Mouse (Mus musculus) MEL (cell line): ENCODE results near the gene Sowaha. TPM values are rescaled to one million over a fixed set of nuclear protein-coding genes. Genes with fewer than 3 reads are reported as not detected.

Experiments used
- DNase-seq: peaks from one replicate; pipeline ENCODE4 v3.0.0; 2011; ENCODE audit warnings: low read depth, low spot score
- H3K27ac ChIP-seq: 2 replicates; pipeline ENCODE4 v1.5.1; 2012; ENCODE audit warnings: low read depth, mild to moderate bottlenecking, control low read depth, low read length, moderate library complexity; ENCODE audit not compliant: control insufficient read depth
- H3K27me3 ChIP-seq, 2 experiments: fragments of 150-350 bp in 1 of 2; sonication (generic) in 1 of 2; 2 replicates each; pipeline ENCODE4 v1.6.1; 2012; ENCODE audit warnings: low read length in 2 of 2, mild to moderate bottlenecking in 2 of 2, improper control_type of control experiment in 1 of 2, moderate library complexity in 1 of 2; ENCODE audit not compliant: insufficient read depth in 2 of 2, control insufficient read depth in 1 of 2
- H3K36me3 ChIP-seq, 2 experiments: 2 replicates each; pipeline ENCODE4 v1.6.1; 2012 to 2014; ENCODE audit warnings: low read length in 2 of 2, improper control_type of control experiment in 1 of 2, inconsistent platforms in 1 of 2, mild to moderate bottlenecking in 1 of 2; ENCODE audit not compliant: insufficient read depth in 2 of 2, control insufficient read depth in 1 of 2
- H3K4me1 ChIP-seq, 2 experiments: fragments of 150-350 bp in 1 of 2; sonication (generic) in 1 of 2; 2 replicates each; pipeline ENCODE4 v1.6.1; 2012; ENCODE audit warnings: low read length in 2 of 2, improper control_type of control experiment in 1 of 2, mild to moderate bottlenecking in 1 of 2; ENCODE audit not compliant: insufficient read depth in 2 of 2, control insufficient read depth in 1 of 2
- H3K4me3 ChIP-seq, 2 experiments: fragments of 150-350 bp in 1 of 2; sonication (generic) in 1 of 2; 2 replicates each; pipeline ENCODE4 v1.5.1; 2012; ENCODE audit warnings: low read depth in 2 of 2, low read length in 2 of 2, mild to moderate bottlenecking in 2 of 2, moderate library complexity in 2 of 2, control low read depth in 1 of 2, improper control_type of control experiment in 1 of 2; ENCODE audit not compliant: control insufficient read depth in 1 of 2, insufficient read depth in 1 of 2
- H3K79me2 ChIP-seq: 2 replicates; pipeline ENCODE4 v1.6.1; 2012; ENCODE audit warnings: mild to moderate bottlenecking, low read length, moderate library complexity; ENCODE audit not compliant: control insufficient read depth, poor library complexity, insufficient read depth
- H3K9ac ChIP-seq: 2 replicates; pipeline ENCODE4 v1.6.1; 2012; ENCODE audit warnings: low read depth, mild to moderate bottlenecking, control low read depth, low read length, moderate library complexity; ENCODE audit not compliant: control insufficient read depth, poor library complexity, severe bottlenecking
- H3K9me3 ChIP-seq: fragments of 150-350 bp; sonication (generic); replicated peaks from 2 replicates; pipeline ENCODE4 v1.6.1; 2012; ENCODE audit warnings: mild to moderate bottlenecking, low read length, improper control_type of control experiment, moderate library complexity; ENCODE audit not compliant: insufficient read depth
- BHLHE40 ChIP-seq: IDR thresholded peaks from 2 replicates; pipeline ENCODE4 v1.6.1; 2012; ENCODE audit warnings: low read depth, mild to moderate bottlenecking, inconsistent platforms, low read length, improper control_type of control experiment, borderline replicate concordance
- CHD2 ChIP-seq: IDR thresholded peaks from 2 replicates; pipeline ENCODE4 v1.6.1; 2011; ENCODE audit warnings: low read length, improper control_type of control experiment
- CTCF ChIP-seq, 3 experiments: IDR thresholded peaks in 2 of 3; conservative IDR thresholded peaks in 1 of 3; 2 replicates each; pipeline ENCODE4 v1.5.1; 2011 to 2012; ENCODE audit warnings: low read length in 3 of 3, low read depth in 2 of 3, mild to moderate bottlenecking in 2 of 3, improper control_type of control experiment in 1 of 3, inconsistent platforms in 1 of 3, mixed read lengths in 1 of 3, moderate library complexity in 1 of 3; ENCODE audit not compliant: control insufficient read depth in 1 of 3, insufficient read depth in 1 of 3, poor library complexity in 1 of 3, severe bottlenecking in 1 of 3
- ETS1 ChIP-seq: IDR thresholded peaks from 2 replicates; pipeline ENCODE4 v1.6.1; 2012; ENCODE audit warnings: low read depth, mild to moderate bottlenecking, inconsistent platforms, low read length, improper control_type of control experiment, moderate library complexity
- GATA1 ChIP-seq: IDR thresholded peaks from 2 replicates; pipeline ENCODE4 v1.6.1; 2011; ENCODE audit warnings: low read depth, low read length, improper control_type of control experiment
- HCFC1 ChIP-seq: IDR thresholded peaks from 2 replicates; pipeline ENCODE4 v1.6.1; 2012; ENCODE audit warnings: low read depth, mild to moderate bottlenecking, inconsistent platforms, low read length, improper control_type of control experiment, moderate library complexity
- JUND ChIP-seq: IDR thresholded peaks from 2 replicates; pipeline ENCODE4 v1.6.1; 2011; ENCODE audit warnings: low read depth, mild to moderate bottlenecking, improper control_type of control experiment, low read length
- MAFK ChIP-seq: IDR thresholded peaks from 2 replicates; pipeline ENCODE4 v1.6.1; 2011; ENCODE audit warnings: low read depth, mild to moderate bottlenecking, low read length, improper control_type of control experiment, borderline replicate concordance
- MAX ChIP-seq: IDR thresholded peaks from 2 replicates; pipeline ENCODE4 v1.6.1; 2011; ENCODE audit warnings: low read length, improper control_type of control experiment
- MAZ ChIP-seq: IDR thresholded peaks from 2 replicates; pipeline ENCODE4 v1.6.1; 2012; ENCODE audit warnings: low read depth, mild to moderate bottlenecking, inconsistent platforms, low read length, improper control_type of control experiment
- MXI1 ChIP-seq: IDR thresholded peaks from 2 replicates; pipeline ENCODE4 v1.6.1; 2011; ENCODE audit warnings: mild to moderate bottlenecking, low read depth, low read length, improper control_type of control experiment
- NRF1 ChIP-seq: IDR thresholded peaks from 2 replicates; pipeline ENCODE4 v1.6.1; 2014; ENCODE audit warnings: low read depth, mild to moderate bottlenecking, inconsistent platforms, low read length, improper control_type of control experiment, moderate library complexity; ENCODE audit not compliant: poor library complexity, insufficient read depth, severe bottlenecking
- POLR2AphosphoS2 ChIP-seq: IDR thresholded peaks from 2 replicates; pipeline ENCODE4 v1.6.1; 2011; ENCODE audit warnings: low read length, improper control_type of control experiment
- SIN3A ChIP-seq: IDR thresholded peaks from 2 replicates; pipeline ENCODE4 v1.6.1; 2012; ENCODE audit warnings: low read length, improper control_type of control experiment, inconsistent platforms
- TBP ChIP-seq: IDR thresholded peaks from 2 replicates; pipeline ENCODE4 v1.8.0; 2011; ENCODE audit warnings: low read depth, low read length, improper control_type of control experiment
- UBTF ChIP-seq: IDR thresholded peaks from 2 replicates; pipeline ENCODE4 v1.6.1; 2012; ENCODE audit warnings: low read depth, mild to moderate bottlenecking, inconsistent platforms, low read length, improper control_type of control experiment, moderate library complexity, borderline replicate concordance; ENCODE audit not compliant: insufficient read depth
- ZC3H11A ChIP-seq: IDR thresholded peaks from 2 replicates; pipeline ENCODE4 v1.6.1; 2012; ENCODE audit warnings: low read depth, mild to moderate bottlenecking, inconsistent platforms, low read length, improper control_type of control experiment
- ZMIZ1 ChIP-seq: IDR thresholded peaks from 2 replicates; pipeline ENCODE4 v1.6.1; 2012; ENCODE audit warnings: low read depth, mild to moderate bottlenecking, inconsistent platforms, low read length, improper control_type of control experiment, moderate library complexity
- ZNF384 ChIP-seq: IDR thresholded peaks from 2 replicates; pipeline ENCODE4 v1.6.1; 2012; ENCODE audit warnings: low read depth, mild to moderate bottlenecking, inconsistent platforms, low read length, improper control_type of control experiment
- polyA plus RNA-seq, 2 experiments: library from polyadenylated mRNA; stranded (reverse) in 1 of 2; unstranded in 1 of 2; fragments of >175 nt in 1 of 2; fragments of >200 nt in 1 of 2; gene quantifications; 2 replicates each; pipeline versions ENCODE4 v1.2.1 to v1.2.4; 2012; ENCODE audit warnings: low replicate concordance in 2 of 2, low read depth in 1 of 2; ENCODE audit not compliant: insufficient read length in 2 of 2, insufficient read depth in 1 of 2, missing spikeins in 1 of 2
- total RNA-seq: library from RNA; depleted of rRNA; stranded (reverse); fragments of 300-350 nt; gene quantifications from 2 replicates; pipeline ENCODE4 v1.2.3, GENCODE M21; 2012

Gene Sowaha
- total and polyA plus RNA-seq, 3 experiments = not detected

DNA sequence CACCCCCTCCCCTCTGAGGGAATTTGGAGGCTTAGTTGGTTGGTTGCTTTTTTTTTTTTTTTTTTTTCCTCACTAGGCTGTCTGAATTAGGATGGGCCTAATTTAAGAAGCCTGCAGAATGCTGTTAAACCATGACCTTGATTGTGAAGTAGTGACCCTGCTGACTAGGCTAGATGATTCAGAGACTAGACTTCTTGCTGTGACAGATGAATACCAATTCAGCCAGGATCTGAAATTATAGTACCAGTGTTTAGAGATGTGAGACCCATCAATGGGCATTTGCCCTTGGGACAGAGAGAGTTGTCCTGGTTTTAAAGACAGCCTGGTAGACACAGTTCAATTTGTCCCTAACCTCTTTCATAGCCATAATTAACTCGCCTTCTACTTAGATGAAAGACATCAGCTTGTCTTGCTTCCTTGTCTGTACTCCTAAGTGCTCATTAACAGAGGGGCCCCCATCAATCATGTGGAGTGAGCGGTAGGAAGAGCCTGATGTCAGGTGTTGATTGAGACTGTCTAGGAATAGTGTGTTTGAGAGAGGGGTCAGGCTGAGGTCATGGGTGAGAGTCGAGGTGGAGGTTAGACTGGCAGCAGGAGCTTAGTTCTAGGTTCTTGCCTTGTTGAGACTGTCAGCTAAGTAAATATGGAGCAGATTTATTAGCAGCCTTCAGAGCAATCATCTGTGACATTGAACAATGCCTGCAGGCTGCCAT is 13.3 kb upstream of the Sowaha start:
- no peak for DNase-seq
- H3K36me3 ChIP-seq = no peaks in the 10 kb centered on the region; a peak in 1 of 4 replicates
- no peak overlapping the region for H3K27ac ChIP-seq
- no peak overlapping the region for H3K4me3 ChIP-seq
- TF ChIP-seq TBP (no peak), POLR2AphosphoS2 (no peak), SIN3A (no peak), BHLHE40 (no peak), UBTF (no peak), CHD2 (no peak), ZNF384 (no peak)
- H3K9ac ChIP-seq = no peak overlapping the region
- 0 out of 4 replicates have a peak, but pooled peaks cover 0 to 2% of the 10 kb centered on the region in 2 experiments for H3K4me1 ChIP-seq
- H3K9me3 ChIP-seq = no peaks in the 10 kb centered on the region
- no peaks in the 10 kb centered on the region for H3K27me3 ChIP-seq
- no peaks in the 10 kb centered on the region for H3K79me2 ChIP-seq

DNA sequence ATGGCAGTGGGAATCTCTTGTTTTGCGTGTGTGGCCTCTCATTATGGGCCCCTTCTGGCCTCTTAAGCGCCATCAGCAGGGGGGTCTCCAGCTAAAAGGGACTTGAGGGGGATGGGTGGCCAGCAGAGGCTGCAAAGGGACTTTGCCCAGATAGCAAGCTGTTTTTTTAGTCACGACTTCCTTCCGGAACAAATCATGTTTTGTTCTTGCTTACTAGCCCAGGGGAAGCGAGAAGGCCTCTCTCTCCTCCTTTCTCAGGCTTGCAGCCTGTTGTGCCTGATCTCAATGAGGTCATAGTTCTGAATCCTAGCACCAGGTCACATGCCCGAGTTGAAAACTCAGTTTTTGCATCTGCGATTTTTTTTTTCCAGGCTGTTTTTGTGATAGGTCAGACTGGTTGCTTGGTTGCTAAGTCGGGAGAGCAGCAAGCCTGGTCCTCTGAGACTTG is 11.9 kb upstream of the Sowaha start:
- Histone ChIP-seq H3K9me3 (no peaks in the 10 kb centered on the region), H3K9ac (no peak overlapping the region), H3K4me1 (no peaks in the 10 kb centered on the region), H3K36me3 (no peaks in the 10 kb centered on the region; a peak in 1 of 4 replicates), H3K4me3 (no peak overlapping the region), H3K27ac (no peak overlapping the region), H3K79me2 (no peaks in the 10 kb centered on the region), H3K27me3 (no peaks in the 10 kb centered on the region)
- TF ChIP-seq ZC3H11A = no peak
- no peak for TF ChIP-seq GATA1
- TF ChIP-seq HCFC1 = no peak
- no peak for TF ChIP-seq BHLHE40
- TF ChIP-seq UBTF = no peak
- no peak for TF ChIP-seq CTCF (IDR thresholded peaks at IDR 0.05 in 2 of 3, conservative IDR thresholded peaks at IDR 0.05 in 1 of 3; ENCODE audit: control insufficient read depth in 1 of 3, insufficient read depth in 1 of 3, low read depth in 2 of 3, low read length in 3 of 3, poor library complexity in 1 of 3, severe bottlenecking in 1 of 3)
- no peak for TF ChIP-seq MAX
- no peak for TF ChIP-seq MAFK
- DNase-seq = no peak

DNA sequence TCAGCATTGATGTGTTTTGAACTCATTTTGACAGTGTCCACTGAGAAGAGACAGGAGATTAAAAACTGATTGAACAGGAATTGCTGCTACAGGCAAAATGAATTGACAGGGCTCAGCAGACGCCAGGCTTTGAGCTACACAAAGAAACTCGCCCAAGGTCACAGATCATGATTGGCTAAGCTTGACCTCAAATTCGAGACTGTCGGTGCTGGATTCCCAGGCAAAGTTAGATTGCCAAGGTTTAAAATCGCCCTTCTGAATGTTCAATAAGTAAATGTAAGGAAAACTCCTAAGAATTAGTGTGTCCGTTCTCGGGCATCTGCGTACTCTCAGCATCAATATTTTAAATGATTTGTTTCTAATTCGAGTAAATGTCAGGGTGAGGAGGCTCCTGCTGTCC is 9.3 kb upstream of the Sowaha start:
- no peaks in the 10 kb centered on the region for H3K27me3 ChIP-seq
- no peaks in the 10 kb centered on the region; a peak in 1 of 4 replicates for H3K4me1 ChIP-seq
- no peaks in the 10 kb centered on the region for H3K9me3 ChIP-seq
- H3K9ac ChIP-seq = no peak overlapping the region
- no peak for DNase-seq
- peaks cover 0 to under 1% of the 10 kb centered on the region in 2 experiments; a peak in 2 of 4 replicates for H3K36me3 ChIP-seq
- H3K4me3 ChIP-seq = no peak overlapping the region
- no peaks in the 10 kb centered on the region for H3K79me2 ChIP-seq
- H3K27ac ChIP-seq = no peak overlapping the region
- TF ChIP-seq NRF1 (no peak), ZMIZ1 (no peak), MAZ (no peak), BHLHE40 (no peak), MXI1 (no peak), ETS1 (no peak), JUND (no peak)
